Comparison of ENCODE assay signal across 9 mouse cellular contexts in genomic region chr2:71117797-71118708, GRCm38 (mm10). TPM values are rescaled to one million over a fixed set of nuclear protein-coding genes. Genes with fewer than 3 reads are reported as not detected.
DNase-seq lines count a peak whose midpoint lies in the region; ATAC-seq lines count a peak whose summit lies in the region.
"Had no signal": no experiment of that assay in that cellular context is flagged by ENCODE, and none has a peak within 500 bp of the region (broad histone marks: within the 10 kb centered on the region; RNA-seq: fewer than 3 reads in every experiment).

Gene Cybrd1, plus strand, starts transcription at chr2:71117923.

- peak within 1 kb of the TSS; percentile 64 for H3K9ac ChIP-seq in forebrain, embryonic 13.5 days
- H3K9ac ChIP-seq in limb, embryonic 12.5 days (replicated peaks), result peak within 1 kb of the TSS; percentile 70
- peak within 1 kb of the TSS; percentile 35 for H3K9ac ChIP-seq in midbrain, embryonic 15.5 days

- H3K9me3 ChIP-seq in forebrain, embryonic 13.5 days (replicated peaks), result 0 out of 2 replicates have a peak, but pooled peaks cover 2% of the 10 kb centered on the region
- H3K9me3 ChIP-seq in limb, embryonic 12.5 days, result no peaks in the 10 kb centered on the region
- H3K9me3 ChIP-seq in midbrain, embryonic 15.5 days, result no peaks in the 10 kb centered on the region

- intact Hi-C loops in heart, postnatal 25 days (cut with DNase I), result no loop called here

- no peak within 1 kb of the TSS for H3K27ac ChIP-seq in forebrain, embryonic 13.5 days
- no peak within 1 kb of the TSS for H3K27ac ChIP-seq in limb, embryonic 12.5 days
- no peak within 1 kb of the TSS for H3K27ac ChIP-seq in midbrain, embryonic 15.5 days
- H3K27ac ChIP-seq: macrophage had no signal

- peak within 1 kb of the TSS; percentile 82 for H3K4me2 ChIP-seq in forebrain, embryonic 13.5 days
- peak within 1 kb of the TSS; percentile 82 for H3K4me2 ChIP-seq in limb, embryonic 12.5 days
- H3K4me2 ChIP-seq in midbrain, embryonic 15.5 days, result peak within 1 kb of the TSS; percentile 82

- 2% methylated on average over 60 of the region's 60 CpGs for WGBS in forebrain, embryonic 13.5 days
- WGBS in limb, embryonic 12.5 days, result 2% methylated on average over 60 of the region's 60 CpGs
- WGBS in midbrain, embryonic 15.5 days, result 3% methylated on average over 60 of the region's 60 CpGs

- peaks cover 30% of the 10 kb centered on the region for H3K27me3 ChIP-seq in forebrain, embryonic 13.5 days
- peaks cover 21% of the 10 kb centered on the region; the same call in 1 of the 2 replicates for H3K27me3 ChIP-seq in limb, embryonic 12.5 days
- H3K27me3 ChIP-seq in midbrain, embryonic 15.5 days (replicated peaks), result peaks cover 28% of the 10 kb centered on the region

- H3K4me3 ChIP-seq in forebrain, embryonic 13.5 days, result peak within 1 kb of the TSS; percentile 46
- peak within 1 kb of the TSS; percentile 59 for H3K4me3 ChIP-seq in limb, embryonic 12.5 days (replicated peaks)
- H3K4me3 ChIP-seq in midbrain, embryonic 15.5 days, result peak within 1 kb of the TSS; percentile 42

- peaks cover 32% of the 10 kb centered on the region for H3K4me1 ChIP-seq in forebrain, embryonic 13.5 days
- H3K4me1 ChIP-seq in limb, embryonic 12.5 days (replicated peaks), result peaks cover 28% of the 10 kb centered on the region
- peaks cover 12% of the 10 kb centered on the region for H3K4me1 ChIP-seq in midbrain, embryonic 15.5 days

- no peaks in the 10 kb centered on the region for H3K36me3 ChIP-seq in forebrain, embryonic 13.5 days (ENCODE audit: poor library complexity, severe bottlenecking)
- no peaks in the 10 kb centered on the region for H3K36me3 ChIP-seq in limb, embryonic 12.5 days
- no peaks in the 10 kb centered on the region for H3K36me3 ChIP-seq in midbrain, embryonic 15.5 days (replicated peaks)

- peak; percentile 4 to 9 for DNase-seq in cerebellum, adult 18-20 months
- DNase-seq in cerebellum, adult 11 months, result no peak
- peak; percentile 62 for DNase-seq in NIH3T3 (ENCODE audit: low read depth)
- peak; percentile 31 for DNase-seq in heart, postnatal 25 days (ENCODE audit: low spot score)
- peak; percentile 33 to 63 for DNase-seq in urinary bladder, postnatal 4 days (ENCODE audit: low spot score in 2 of 2)

- no peak for ATAC-seq in forebrain, embryonic 13.5 days
- no peak for ATAC-seq in limb, embryonic 12.5 days (ENCODE audit: insufficient number of reproducible peaks, insufficient read depth, low FRiP score, low TSS enrichment, low read depth)
- 0 out of 2 replicates have a peak, but pooled peaks have one; percentile 42 for ATAC-seq in midbrain, embryonic 15.5 days (replicated peaks)

RNA-seq across cellular contexts. Expression of gene Cybrd1, which starts in this region (rescaled TPM):
- 0.22 and 0.30 TPM in 2 replicates for polyA plus RNA-seq in forebrain, embryonic 13.5 days (2015; fragmentation: Nextera tagmentation; extraction: Ambion mirVana)
- 1 to 10 TPM; 1.5 to 1.9 TPM for total RNA-seq in heart, postnatal 25 days (2021)
- 2.8 and 3.5 TPM in 2 replicates for polyA plus RNA-seq in limb, embryonic 12.5 days (2016; fragmentation: Nextera tagmentation; extraction: Ambion mirVana)
- polyA plus RNA-seq in midbrain, embryonic 15.5 days (2015; fragmentation: Nextera tagmentation; extraction: Ambion mirVana), result 2.1 and 2.9 TPM in 2 replicates
